Mouse (Mus musculus) midbrain, embryonic 11.5 days (tissue): Measurements from ENCODE around the gene Nr2f2. TPM values are rescaled to one million over a fixed set of nuclear protein-coding genes. Genes with fewer than 3 reads are reported as not detected.
A peak's percentile ranks its signal among the peaks of the same experiment; 100 is the strongest.

ENCODE experiments used
- ATAC-seq: fragments of 200-750 bp; cut with Nextera tagmentation; 2 replicates; pipeline ENCODE4 v1.8.0; 2017; ENCODE audit warnings: moderate TSS enrichment, moderate library complexity; ENCODE audit not compliant: low FRiP score
- DNase-seq: peaks from one replicate; pipeline ENCODE4 v3.0.0; 2015; ENCODE audit warnings: low spot score; ENCODE audit errors: missing footprints
- H3K27ac ChIP-seq: fragments of 300-500 bp; sonication (generic); 2 replicates; pipeline ENCODE4 v1.5.1; 2014; ENCODE audit warnings: low read depth, low read length
- H3K27me3 ChIP-seq: fragments of 300-500 bp; sonication (generic); 2 replicates; pipeline ENCODE4 v1.6.1; 2014; ENCODE audit warnings: mild to moderate bottlenecking, low read length, moderate library complexity, mixed read lengths; ENCODE audit not compliant: control insufficient read depth, insufficient read depth
- H3K36me3 ChIP-seq: fragments of 300-500 bp; sonication (generic); 2 replicates; pipeline ENCODE4 v1.6.1; 2014; ENCODE audit warnings: mild to moderate bottlenecking, low read length, moderate library complexity, mixed read lengths; ENCODE audit not compliant: control insufficient read depth, insufficient read depth
- H3K4me1 ChIP-seq: fragments of 300-500 bp; sonication (generic); 2 replicates; pipeline ENCODE4 v1.6.1; 2014; ENCODE audit warnings: low read length; ENCODE audit not compliant: control insufficient read depth, insufficient read depth
- H3K4me2 ChIP-seq: fragments of 300-500 bp; sonication (generic); 2 replicates; pipeline ENCODE4 v1.6.1; 2014; ENCODE audit warnings: mild to moderate bottlenecking, moderate library complexity
- H3K4me3 ChIP-seq: fragments of 300-500 bp; sonication (generic); 2 replicates; pipeline ENCODE4 v1.5.1; 2014; ENCODE audit warnings: low read depth, low read length
- H3K9ac ChIP-seq: fragments of 300-500 bp; sonication (generic); 2 replicates; pipeline ENCODE4 v1.6.1; 2014; ENCODE audit warnings: low read length
- H3K9me3 ChIP-seq: fragments of 300-500 bp; sonication (generic); 2 replicates; pipeline ENCODE4 v1.6.1; 2016; ENCODE audit warnings: low read length; ENCODE audit not compliant: control insufficient read depth
- WGBS: fragments of 180-500 bp; shearing (Covaris S2); extraction: QIAGEN DNeasy Blood & Tissue Kit; methylation state at CpG from one replicate; pipeline ENCODE4 v1.1.7; 2014; 5-methylcytosine and 5-hydroxymethylcytosine counted together
- polyA plus RNA-seq: library from polyadenylated mRNA; unstranded; fragments of >200 nt; fragmentation: Nextera tagmentation; extraction: Ambion mirVana; gene quantifications from 2 replicates; pipeline ENCODE4 v1.2.1, GENCODE M21; 2014

Gene Nr2f2
- polyA plus RNA-seq, 1 experiment from 2014 or later, result 114 TPM

GRCm38 (mm10) chr7:70350781-70351551, 15.6 kb downstream of the Nr2f2 start:
- H3K4me3 ChIP-seq, result peak overlapping the region; percentile 64
- peak overlapping the region; percentile 98 for H3K27ac ChIP-seq
- peak overlapping the region; percentile 87 for H3K9ac ChIP-seq
- peaks cover 34% of the 10 kb centered on the region for H3K4me1 ChIP-seq
- DNase-seq (no peak), ATAC-seq (peak; percentile 75)
- no peaks in the 10 kb centered on the region for H3K36me3 ChIP-seq
- H3K4me2 ChIP-seq, result peak overlapping the region; percentile 77
- no peaks in the 10 kb centered on the region for H3K9me3 ChIP-seq
- under 1% methylated on average over 46 of the region's 55 CpGs for WGBS
- peaks cover 44% of the 10 kb centered on the region for H3K27me3 ChIP-seq

GRCm38 (mm10) chr7:70349981-70350670, 16.4 kb downstream of the Nr2f2 start:
- H3K4me2 ChIP-seq, result peak overlapping the region; percentile 77

GRCm38 (mm10) chr7:70348977-70349615, 17.4 kb downstream of the Nr2f2 start:
- WGBS, result 1% methylated on average over 11 of the region's 11 CpGs
- Histone ChIP-seq H3K27me3 (peaks cover 46% of the 10 kb centered on the region), H3K9ac (peak overlapping the region; percentile 87), H3K27ac (peak overlapping the region; percentile 98), H3K9me3 (no peaks in the 10 kb centered on the region), H3K4me1 (peaks cover 42% of the 10 kb centered on the region), H3K4me3 (peak overlapping the region; percentile 64), H3K4me2 (peak overlapping the region; percentile 77), H3K36me3 (no peaks in the 10 kb centered on the region)
- DNase-seq (no peak), ATAC-seq (no peak)

More at GRCm38 (mm10) chr7:70349981-70350670, 16.4 kb downstream of the Nr2f2 start:
- H3K4me3 ChIP-seq, result peak overlapping the region; percentile 64
- WGBS, result 1% methylated on average over 20 of the region's 20 CpGs
- H3K27me3 ChIP-seq, result peaks cover 41% of the 10 kb centered on the region
- no peaks in the 10 kb centered on the region for H3K36me3 ChIP-seq
- H3K27ac ChIP-seq, result peak overlapping the region; percentile 98
- peak; percentile 25; the same call in 1 of the 2 replicates for ATAC-seq
- H3K9ac ChIP-seq, result peak overlapping the region; percentile 87
- H3K9me3 ChIP-seq, result no peaks in the 10 kb centered on the region
- peaks cover 37% of the 10 kb centered on the region for H3K4me1 ChIP-seq
- DNase-seq, result no peak

- peaks cover 52% of the 10 kb centered on the region for H3K27me3 ChIP-seq
- H3K36me3 ChIP-seq, result no peaks in the 10 kb centered on the region
- WGBS, result 2% methylated on average over 30 of the region's 30 CpGs
- H3K9ac ChIP-seq, result peak overlapping the region; percentile 87
- DNase-seq (no peak), ATAC-seq (no peak)
- peak overlapping the region; percentile 64 for H3K4me3 ChIP-seq
- no peaks in the 10 kb centered on the region for H3K9me3 ChIP-seq
- H3K27ac ChIP-seq, result peak overlapping the region; percentile 98
- H3K4me1 ChIP-seq, result peaks cover 46% of the 10 kb centered on the region
- H3K4me2 ChIP-seq, result peak overlapping the region; percentile 77
Observed at GRCm38 (mm10) chr7:70348064-70348976, 18.2 kb downstream of the Nr2f2 start.

- H3K4me2 ChIP-seq, result peak overlapping the region; percentile 77
- no peak for DNase-seq
- ATAC-seq, result no peak
- H3K4me1 ChIP-seq, result peaks cover 51% of the 10 kb centered on the region
- peak overlapping the region; percentile 64 for H3K4me3 ChIP-seq
- under 1% methylated on average over 14 of the region's 14 CpGs for WGBS
- H3K9ac ChIP-seq, result peak overlapping the region; percentile 87
- no peaks in the 10 kb centered on the region for H3K9me3 ChIP-seq
- H3K27ac ChIP-seq, result peak overlapping the region; percentile 98
- peaks cover 57% of the 10 kb centered on the region for H3K27me3 ChIP-seq
- no peaks in the 10 kb centered on the region for H3K36me3 ChIP-seq
Observed at GRCm38 (mm10) chr7:70347618-70347958, 18.9 kb downstream of the Nr2f2 start.

GRCm38 (mm10) chr7:70346951-70347617, 19.5 kb downstream of the Nr2f2 start:
- Histone ChIP-seq H3K36me3 (no peaks in the 10 kb centered on the region), H3K27me3 (peaks cover 59% of the 10 kb centered on the region), H3K9me3 (no peaks in the 10 kb centered on the region), H3K4me2 (peak overlapping the region; percentile 77), H3K27ac (peak overlapping the region; percentile 98), H3K4me1 (peaks cover 50% of the 10 kb centered on the region), H3K9ac (peak overlapping the region; percentile 87), H3K4me3 (peak overlapping the region; percentile 64)
- no peak for DNase-seq
- 4% methylated on average over 20 of the region's 20 CpGs for WGBS
- ATAC-seq, result no peak

GRCm38 (mm10) chr7:70346010-70346536, 20.5 kb downstream of the Nr2f2 start:
- under 1% methylated on average over 35 of the region's 35 CpGs for WGBS
- H3K36me3 ChIP-seq, result no peaks in the 10 kb centered on the region
- H3K9ac ChIP-seq, result peak overlapping the region; percentile 66
- peak; percentile 98 for DNase-seq
- H3K4me3 ChIP-seq, result peak overlapping the region; percentile 32
- peak; percentile 78 for ATAC-seq
- H3K4me1 ChIP-seq, result peaks cover 49% of the 10 kb centered on the region
- H3K4me2 ChIP-seq, result peak overlapping the region; percentile 77
- H3K27ac ChIP-seq, result peak overlapping the region; percentile 98
- H3K9me3 ChIP-seq, result no peaks in the 10 kb centered on the region
- H3K27me3 ChIP-seq, result peaks cover 67% of the 10 kb centered on the region

GRCm38 (mm10) chr7:70343426-70343825, 23.1 kb downstream of the Nr2f2 start:
- DNase-seq, result no peak
- 7% methylated on average over 5 of the region's 5 CpGs for WGBS
- H3K27ac ChIP-seq, result peak overlapping the region; percentile 84
- peak overlapping the region; percentile 77 for H3K4me2 ChIP-seq
- peaks cover 78% of the 10 kb centered on the region for H3K27me3 ChIP-seq
- H3K4me1 ChIP-seq, result peaks cover 45% of the 10 kb centered on the region
- H3K9me3 ChIP-seq, result no peaks in the 10 kb centered on the region
- H3K4me3 ChIP-seq, result peak overlapping the region; percentile 10; the same call in 1 of the 2 replicates
- no peak for ATAC-seq
- no peaks in the 10 kb centered on the region for H3K36me3 ChIP-seq
- peak overlapping the region; percentile 50 for H3K9ac ChIP-seq
